Mouse (Mus musculus) limb, embryonic 14.5 days (tissue): ENCODE results near the gene Magi1. TPM values are rescaled to one million over a fixed set of nuclear protein-coding genes. Genes with fewer than 3 reads are reported as not detected.

Source experiments
- ATAC-seq: fragments of 200-750 bp; cut with Nextera tagmentation; 2 replicates; pipeline ENCODE4 v1.8.0; 2017; ENCODE audit warnings: low read depth, moderate number of reproducible peaks, moderate TSS enrichment; ENCODE audit not compliant: low FRiP score
- DNase-seq: peaks from one replicate; pipeline ENCODE4 v3.0.0-alpha.2; 2015; ENCODE audit warnings: low spot score
- H3K27ac ChIP-seq: fragments of 300-500 bp; sonication (generic); replicated peaks from 2 replicates; pipeline ENCODE4 v1.5.1; 2014; ENCODE audit warnings: low read depth, mild to moderate bottlenecking, low read length, moderate library complexity, mixed read lengths
- H3K27me3 ChIP-seq: fragments of 300-500 bp; sonication (generic); 2 replicates; pipeline ENCODE4 v1.6.1; 2014; ENCODE audit warnings: low read length, mixed read lengths; ENCODE audit not compliant: control insufficient read depth, insufficient read depth
- H3K36me3 ChIP-seq: fragments of 300-500 bp; sonication (generic); 2 replicates; pipeline ENCODE4 v1.6.1; 2014; ENCODE audit warnings: mild to moderate bottlenecking, low read length, moderate library complexity, mixed read lengths; ENCODE audit not compliant: control insufficient read depth, insufficient read depth
- H3K4me1 ChIP-seq: fragments of 300-500 bp; sonication (generic); 2 replicates; pipeline ENCODE4 v1.6.1; 2014; ENCODE audit warnings: antibody characterized with exemption, low read length, mixed read lengths; ENCODE audit not compliant: control insufficient read depth, insufficient read depth
- H3K4me2 ChIP-seq: fragments of 300-500 bp; sonication (generic); replicated peaks from 2 replicates; pipeline ENCODE4 v1.6.1; 2014; ENCODE audit warnings: low read depth, mild to moderate bottlenecking, low read length, moderate library complexity; ENCODE audit not compliant: severe bottlenecking
- H3K4me3 ChIP-seq: fragments of 300-500 bp; sonication (generic); replicated peaks from 2 replicates; pipeline ENCODE4 v1.5.1; 2014; ENCODE audit warnings: low read length
- H3K9ac ChIP-seq: fragments of 300-500 bp; sonication (generic); 2 replicates; pipeline ENCODE4 v1.6.1; 2014; ENCODE audit warnings: mild to moderate bottlenecking, low read depth, low read length, moderate library complexity; ENCODE audit not compliant: severe bottlenecking
- H3K9me3 ChIP-seq: fragments of 300-500 bp; sonication (generic); 2 replicates; pipeline ENCODE4 v1.6.1; 2016; ENCODE audit warnings: low read length; ENCODE audit not compliant: control insufficient read depth
- POLR2A ChIP-seq: fragments of 200-500 bp; IDR thresholded peaks from 2 replicates; pipeline ENCODE4 v1.8.0; 2012; ENCODE audit warnings: inconsistent platforms, mild to moderate bottlenecking, moderate library complexity, borderline replicate concordance; ENCODE audit not compliant: insufficient read depth, insufficient read length; ENCODE audit errors: extremely low read depth
- WGBS: fragments of 180-500 bp; shearing (Covaris S2); extraction: QIAGEN DNeasy Blood & Tissue Kit; methylation state at CpG from one replicate; pipeline ENCODE4 v1.1.7; 2014; 5-methylcytosine and 5-hydroxymethylcytosine counted together
- polyA plus RNA-seq, 2 experiments: library from polyadenylated mRNA; depleted of rRNA in 1 of 2; stranded (reverse) in 1 of 2; unstranded in 1 of 2; fragments of >200 nt; fragmentation: Nextera tagmentation in 1 of 2; extraction: Ambion mirVana in 1 of 2; gene quantifications; 2 replicates each; pipeline versions ENCODE4 v1.2.1 to v1.2.3; 2012 to 2014

Gene Magi1
- polyA plus RNA-seq, 2 experiments: 9.7 to 15.0 TPM

DNA sequence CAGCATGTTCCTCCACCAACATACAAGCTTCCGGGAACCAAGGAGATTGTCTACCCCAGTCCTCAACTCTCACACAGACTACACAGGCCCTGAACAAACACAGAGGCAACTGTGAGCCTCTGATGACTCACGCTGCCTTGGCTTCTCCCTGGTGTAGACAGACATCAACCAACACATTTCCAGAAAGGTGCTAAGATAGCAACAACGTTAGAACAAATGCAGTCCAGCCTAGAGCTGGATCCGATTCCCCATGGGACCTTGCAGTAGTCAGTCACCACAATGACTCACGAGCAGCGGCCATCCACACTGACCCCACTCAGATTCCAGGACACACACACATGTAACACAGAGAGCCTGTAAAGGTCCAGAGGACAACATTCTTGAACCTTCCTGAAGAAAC is 42.5 kb downstream of the Magi1 start:
- H3K36me3 ChIP-seq: no peaks in the 10 kb centered on the region
- ATAC-seq (no peak), DNase-seq (no peak)
- no peak for TF ChIP-seq POLR2A
- H3K27me3 ChIP-seq: no peaks in the 10 kb centered on the region
- no peak overlapping the region for H3K4me3 ChIP-seq
- H3K9ac ChIP-seq: no peak overlapping the region
- H3K4me1 ChIP-seq: peaks cover 20% of the 10 kb centered on the region
- H3K9me3 ChIP-seq: no peaks in the 10 kb centered on the region
- no peak overlapping the region for H3K4me2 ChIP-seq
- WGBS: 75% methylated on average over 6 of the region's 6 CpGs
- H3K27ac ChIP-seq: no peak overlapping the region

DNA sequence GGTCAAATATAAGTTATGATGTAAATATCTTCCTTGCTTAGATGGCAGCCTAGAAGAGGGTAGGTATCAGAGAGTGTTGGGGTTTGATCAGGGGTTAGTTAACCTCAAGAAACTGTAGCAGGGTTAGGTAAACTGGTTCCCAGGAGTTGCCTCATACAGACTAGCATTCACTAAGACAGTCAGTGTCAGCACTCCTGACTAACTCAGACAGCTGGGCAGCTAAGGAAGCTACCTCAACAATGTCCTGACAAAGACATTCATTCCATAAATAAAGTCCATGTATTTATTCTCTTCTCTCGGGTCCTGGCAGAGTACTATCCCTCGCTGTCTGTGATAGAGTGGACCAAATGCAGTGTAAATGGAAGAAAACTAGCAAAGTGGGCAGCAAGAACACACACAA is 45.1 kb downstream of the Magi1 start:
- Histone ChIP-seq H3K9me3 (no peaks in the 10 kb centered on the region), H3K27me3 (no peaks in the 10 kb centered on the region), H3K27ac (no peak overlapping the region), H3K4me2 (no peak overlapping the region), H3K9ac (no peak overlapping the region), H3K4me1 (peaks cover 20% of the 10 kb centered on the region), H3K36me3 (no peaks in the 10 kb centered on the region), H3K4me3 (no peak overlapping the region)
- DNase-seq (no peak), ATAC-seq (no peak)
- no peak for TF ChIP-seq POLR2A
- WGBS: 81% methylated on average over 2 of the region's 2 CpGs

DNA sequence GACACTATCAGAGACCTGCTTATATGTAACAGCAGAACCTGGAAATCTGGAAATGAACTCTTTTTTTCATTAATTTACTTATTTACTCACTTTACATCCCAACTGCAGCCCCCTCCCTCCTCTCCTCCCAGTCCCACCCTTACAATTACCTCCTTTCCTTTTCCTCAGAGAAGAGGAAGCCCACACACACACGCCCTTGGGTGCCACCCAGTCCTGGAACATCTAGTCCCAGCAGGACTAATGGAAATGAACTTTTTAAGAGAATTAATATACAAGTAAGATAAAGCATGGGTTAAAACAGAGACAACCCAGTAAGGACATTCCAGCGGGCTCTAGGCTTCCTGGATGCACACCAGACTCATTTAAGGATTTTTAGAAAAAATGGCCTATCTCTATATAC is 46.8 kb downstream of the Magi1 start:
- Histone ChIP-seq H3K27me3 (no peaks in the 10 kb centered on the region), H3K9me3 (no peaks in the 10 kb centered on the region), H3K36me3 (no peaks in the 10 kb centered on the region), H3K9ac (no peak overlapping the region), H3K4me1 (peaks cover 8% of the 10 kb centered on the region; the same call in 1 of the 2 replicates), H3K4me2 (no peak overlapping the region), H3K4me3 (no peak overlapping the region), H3K27ac (no peak overlapping the region)
- DNase-seq (no peak), ATAC-seq (no peak)
- 75% methylated on average over 2 of the region's 2 CpGs for WGBS
- TF ChIP-seq POLR2A: no peak

DNA sequence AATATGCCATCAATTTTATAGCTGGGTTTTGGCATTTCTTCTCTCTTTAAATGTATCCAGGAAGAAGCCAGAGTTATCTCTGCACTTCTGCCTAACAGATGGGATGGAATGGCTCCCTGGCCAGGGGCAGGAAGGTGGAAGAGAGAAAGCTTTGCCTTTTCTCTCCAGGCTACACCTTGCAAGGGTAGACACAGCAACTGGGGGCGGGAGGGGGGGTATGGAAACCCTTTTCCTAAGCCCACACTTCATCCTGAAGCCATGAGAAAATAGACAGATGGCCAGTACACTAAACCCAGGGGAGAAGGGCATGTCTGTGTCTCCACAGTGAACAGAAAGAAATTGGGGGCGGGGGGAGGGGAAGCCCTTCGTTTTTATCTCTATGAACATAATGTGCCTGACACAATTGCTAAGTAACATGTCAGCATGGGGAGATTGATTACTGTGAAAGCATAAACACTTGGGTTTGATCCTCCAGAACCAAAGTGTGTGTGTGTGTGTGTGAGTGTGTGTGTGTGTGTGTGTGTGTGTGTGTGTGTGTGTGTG is 51.4 kb downstream of the Magi1 start:
- Histone ChIP-seq H3K4me2 (no peak overlapping the region), H3K36me3 (no peaks in the 10 kb centered on the region), H3K9ac (no peak overlapping the region), H3K27ac (no peak overlapping the region), H3K9me3 (no peaks in the 10 kb centered on the region), H3K4me3 (no peak overlapping the region), H3K4me1 (peaks cover 8% of the 10 kb centered on the region), H3K27me3 (no peaks in the 10 kb centered on the region)
- ATAC-seq (no peak), DNase-seq (no peak)
- WGBS: 46% methylated on average over 3 of the region's 3 CpGs
- no peak for TF ChIP-seq POLR2A

DNA sequence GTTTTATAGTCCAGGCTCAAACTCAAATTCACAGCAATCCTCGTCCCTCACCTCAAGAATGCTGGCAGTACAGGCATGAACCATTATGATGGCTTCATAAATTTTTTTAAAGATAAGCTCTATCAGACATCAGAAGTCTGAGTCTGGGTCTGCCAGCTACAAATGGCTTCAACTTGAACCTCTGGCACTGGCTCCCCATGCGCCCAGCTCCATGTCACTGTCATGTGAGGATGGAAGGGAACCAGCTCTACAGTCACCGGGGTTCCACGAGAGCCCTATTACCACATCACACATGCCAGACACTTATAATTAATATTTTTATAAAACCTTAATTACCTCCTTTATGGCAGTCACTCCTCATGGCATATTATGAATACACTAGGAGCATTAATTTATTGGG is 51.9 kb downstream of the Magi1 start:
- ATAC-seq: no peak
- Histone ChIP-seq H3K4me2 (no peak overlapping the region), H3K9ac (no peak overlapping the region), H3K27ac (no peak overlapping the region), H3K9me3 (no peaks in the 10 kb centered on the region), H3K4me1 (peaks cover 8% of the 10 kb centered on the region), H3K4me3 (no peak overlapping the region), H3K27me3 (no peaks in the 10 kb centered on the region), H3K36me3 (no peaks in the 10 kb centered on the region)
- no peak for TF ChIP-seq POLR2A
- no peak for DNase-seq
- WGBS: 41% methylated on average over 4 of the region's 4 CpGs

DNA sequence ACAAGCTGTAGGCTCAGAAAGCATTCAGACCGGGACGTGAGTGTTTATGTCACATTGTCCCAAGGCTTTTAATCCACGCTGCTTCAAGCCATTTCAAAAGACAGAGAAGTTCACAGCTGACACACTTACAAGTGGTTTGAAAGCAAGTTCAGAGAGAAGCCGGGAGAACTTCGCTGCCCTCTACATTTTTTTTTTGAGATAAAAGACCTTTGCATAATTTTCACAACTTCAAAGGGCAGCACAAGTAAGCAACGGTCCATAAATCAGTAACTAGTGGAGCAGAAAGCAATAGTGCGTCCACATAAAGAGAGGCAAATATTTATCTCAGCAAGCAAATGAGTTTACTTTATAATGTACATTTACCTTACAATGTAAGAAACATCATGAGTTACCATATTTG is 52.4 kb downstream of the Magi1 start:
- Histone ChIP-seq H3K9me3 (no peaks in the 10 kb centered on the region), H3K27ac (no peak overlapping the region), H3K9ac (no peak overlapping the region), H3K4me1 (peaks cover 7% of the 10 kb centered on the region), H3K4me2 (no peak overlapping the region), H3K36me3 (no peaks in the 10 kb centered on the region), H3K4me3 (no peak overlapping the region), H3K27me3 (no peaks in the 10 kb centered on the region)
- no peak for ATAC-seq
- TF ChIP-seq POLR2A: no peak
- 21% methylated on average over 7 of the region's 7 CpGs for whole genome bisulfite sequencing
- no peak for DNase-seq
